Mouse (Mus musculus) B cell, adult 2 months (primary cell): ENCODE measurements around the gene Pcsk6.

Experiments
- DNase-seq, 2 experiments: peaks; one replicate each; pipeline ENCODE4 v3.0.0; 2022

Gene Pcsk6

DNA sequence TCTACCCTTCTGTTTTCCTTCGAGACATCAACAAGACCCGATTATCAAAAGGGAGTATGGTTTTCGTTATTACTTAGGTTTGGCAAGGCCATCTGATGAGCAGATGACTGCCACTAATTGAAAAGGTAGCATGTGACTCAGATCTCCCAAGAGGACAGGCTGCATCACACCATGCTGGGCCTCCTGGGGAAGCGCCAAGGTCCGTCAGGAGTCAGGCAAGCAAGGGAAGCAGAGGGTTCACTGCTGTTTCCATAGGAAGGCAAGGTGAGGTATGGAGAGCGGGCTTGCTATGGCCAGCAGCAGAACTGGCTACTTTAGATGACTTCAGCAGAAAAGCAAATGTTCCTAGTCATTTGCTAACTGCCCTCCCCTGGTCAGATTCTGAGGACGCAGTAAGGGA, 84.9 kb downstream of the Pcsk6 start:
- no peak for DNase-seq

DNA sequence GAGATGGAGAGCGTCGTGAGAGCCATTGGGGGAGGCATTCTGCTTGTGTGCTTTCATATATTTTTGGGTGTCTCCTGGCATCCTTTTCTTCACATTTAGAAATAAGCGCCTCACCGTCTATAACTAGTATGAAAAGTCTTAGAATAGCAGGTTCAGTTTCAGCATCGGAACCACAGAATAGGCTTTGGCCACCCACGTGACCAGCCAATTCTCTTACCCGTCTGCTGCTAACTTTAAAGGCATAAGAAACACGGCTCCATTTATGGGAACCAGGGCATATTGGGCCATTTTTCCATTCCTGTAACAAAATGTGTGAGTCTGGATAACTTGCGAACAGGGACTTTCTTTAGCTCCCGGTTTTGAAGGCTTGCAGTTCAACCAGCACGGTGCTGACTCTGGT, 87.4 kb downstream of the Pcsk6 start:
- no peak for DNase-seq

GRCm38 (mm10) chr7:65954583-65954982, 93.0 kb downstream of the Pcsk6 start:
- no peak for DNase-seq

DNA sequence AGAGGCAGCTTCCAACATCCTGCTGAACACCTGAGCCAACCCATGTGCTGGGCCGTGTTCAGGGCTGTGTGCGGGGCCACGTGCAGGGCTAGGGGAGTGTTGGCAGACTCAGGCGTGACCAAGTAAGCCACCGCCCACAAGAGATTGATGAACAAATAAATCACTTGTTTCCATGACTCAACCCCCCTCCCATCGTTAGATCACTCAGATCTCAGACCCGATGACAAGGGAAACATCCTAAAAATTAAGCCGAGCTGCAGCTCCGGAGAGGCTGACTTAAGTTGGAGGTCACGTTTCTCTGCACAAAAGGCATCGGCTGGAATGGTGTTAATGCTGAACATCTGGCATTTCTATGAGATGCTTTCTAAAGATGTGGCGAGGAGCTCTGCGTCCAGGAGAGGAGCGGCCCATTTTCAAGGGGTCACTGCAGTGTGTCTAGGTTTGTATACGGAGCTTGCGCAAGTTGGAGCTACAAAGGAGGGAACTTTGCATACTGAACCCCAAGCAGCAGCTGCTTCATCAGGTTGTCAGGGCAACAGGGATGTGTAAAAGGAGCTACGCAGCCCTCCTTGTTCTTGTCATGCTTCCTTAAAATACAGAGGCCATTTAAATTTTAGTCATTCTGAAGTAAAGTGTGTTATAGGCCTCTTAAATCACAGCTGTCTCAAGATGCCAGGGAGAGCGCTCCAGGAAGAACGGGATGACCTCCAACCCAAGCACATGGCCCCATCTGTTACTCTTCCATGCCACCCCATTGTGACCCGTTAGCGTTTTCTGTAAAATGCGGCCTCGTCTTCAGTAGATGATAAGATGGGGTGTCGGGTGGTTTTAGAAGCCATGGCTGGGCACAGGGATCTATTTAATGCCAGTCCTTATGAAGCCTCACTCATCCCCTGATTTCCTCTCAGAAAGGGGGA, 94.0 kb downstream of the Pcsk6 start:
- DNase-seq: no peak

DNA sequence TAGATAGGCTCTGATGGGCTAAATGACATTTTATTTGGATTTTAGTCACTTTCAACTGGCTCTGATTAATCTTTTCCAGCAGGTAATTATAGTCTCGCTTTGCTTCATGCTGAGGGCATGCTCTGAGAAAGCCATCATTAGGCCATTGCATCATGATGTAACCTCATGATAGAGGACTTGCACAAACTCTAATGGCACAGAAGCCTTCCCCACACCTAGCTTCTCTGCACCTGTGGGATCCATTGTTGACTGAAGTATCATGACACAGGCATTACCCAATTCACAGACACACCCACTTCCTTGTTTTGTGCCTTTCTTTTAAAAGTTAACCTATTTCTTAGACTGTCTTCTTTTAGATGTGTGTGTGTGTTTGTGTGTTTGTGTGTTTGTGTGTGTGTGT, 95.7 kb downstream of the Pcsk6 start:
- no peak for DNase-seq

GRCm38 (mm10) chr7:65958105-65958504, 96.6 kb downstream of the Pcsk6 start:
- DNase-seq: no peak

GRCm38 (mm10) chr7:65959221-65959924, 97.8 kb downstream of the Pcsk6 start:
- DNase-seq: no peak

DNA sequence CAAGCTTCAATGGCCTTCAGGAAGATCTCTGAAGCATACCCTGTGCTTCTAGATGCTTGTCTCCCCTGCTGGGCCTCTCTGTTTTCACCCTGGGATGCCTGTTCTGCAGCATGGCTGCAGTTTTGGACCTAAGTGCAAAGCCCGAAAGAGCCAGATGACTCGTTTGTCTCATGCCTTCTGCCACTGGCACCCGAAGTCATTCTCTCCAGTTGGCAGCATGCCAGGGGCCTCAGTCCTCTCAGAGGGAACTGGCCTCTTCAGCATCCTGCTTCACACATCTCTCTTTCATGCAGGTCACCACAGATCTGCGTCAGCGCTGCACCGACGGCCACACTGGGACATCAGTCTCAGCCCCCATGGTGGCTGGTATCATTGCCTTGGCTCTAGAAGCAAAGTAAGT, 101.1 kb downstream of the Pcsk6 start:
- no peak for DNase-seq

- DNase-seq: no peak
Observed at GRCm38 (mm10) chr7:65964398-65964797, 102.9 kb downstream of the Pcsk6 start.

GRCm38 (mm10) chr7:65971301-65971700, 109.8 kb downstream of the Pcsk6 start:
- DNase-seq: no peak

GRCm38 (mm10) chr7:65977286-65977685, 115.8 kb downstream of the Pcsk6 start:
- no peak for DNase-seq

- no peak for DNase-seq
Observed at GRCm38 (mm10) chr7:65977977-65978376, 116.4 kb downstream of the Pcsk6 start.

GRCm38 (mm10) chr7:65978996-65979823, 117.7 kb downstream of the Pcsk6 start:
- DNase-seq: no peak

- no peak for DNase-seq
Observed at GRCm38 (mm10) chr7:65980000-65980399, 118.5 kb downstream of the Pcsk6 start.

GRCm38 (mm10) chr7:65982057-65982456, 120.5 kb downstream of the Pcsk6 start:
- DNase-seq: no peak

DNA sequence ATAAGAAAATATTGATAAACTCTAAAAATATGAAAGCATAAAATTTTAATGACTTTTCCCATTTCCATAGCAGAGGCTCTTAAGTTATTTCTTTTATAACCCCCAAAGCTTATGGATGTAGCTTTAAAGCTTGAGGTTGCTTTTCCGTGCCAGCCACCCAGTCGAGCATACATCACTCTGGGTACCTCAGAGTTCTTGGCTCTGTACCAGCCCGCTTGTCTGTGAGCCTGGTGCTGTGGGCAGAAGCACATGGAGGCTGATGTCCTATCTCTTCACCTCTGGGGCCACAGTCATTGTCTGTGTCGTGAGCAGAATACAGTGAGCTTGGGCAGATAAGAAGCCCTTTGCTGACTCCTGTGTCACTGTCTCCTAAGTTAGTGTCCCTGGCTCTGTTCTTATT, 126.7 kb downstream of the Pcsk6 start:
- DNase-seq: no peak

GRCm38 (mm10) chr7:65988709-65989108, 127.2 kb downstream of the Pcsk6 start:
- no peak for DNase-seq

GRCm38 (mm10) chr7:65992329-65992728, 130.8 kb downstream of the Pcsk6 start:
- no peak for DNase-seq

GRCm38 (mm10) chr7:65993410-65993809, 131.9 kb downstream of the Pcsk6 start:
- no peak for DNase-seq

DNA sequence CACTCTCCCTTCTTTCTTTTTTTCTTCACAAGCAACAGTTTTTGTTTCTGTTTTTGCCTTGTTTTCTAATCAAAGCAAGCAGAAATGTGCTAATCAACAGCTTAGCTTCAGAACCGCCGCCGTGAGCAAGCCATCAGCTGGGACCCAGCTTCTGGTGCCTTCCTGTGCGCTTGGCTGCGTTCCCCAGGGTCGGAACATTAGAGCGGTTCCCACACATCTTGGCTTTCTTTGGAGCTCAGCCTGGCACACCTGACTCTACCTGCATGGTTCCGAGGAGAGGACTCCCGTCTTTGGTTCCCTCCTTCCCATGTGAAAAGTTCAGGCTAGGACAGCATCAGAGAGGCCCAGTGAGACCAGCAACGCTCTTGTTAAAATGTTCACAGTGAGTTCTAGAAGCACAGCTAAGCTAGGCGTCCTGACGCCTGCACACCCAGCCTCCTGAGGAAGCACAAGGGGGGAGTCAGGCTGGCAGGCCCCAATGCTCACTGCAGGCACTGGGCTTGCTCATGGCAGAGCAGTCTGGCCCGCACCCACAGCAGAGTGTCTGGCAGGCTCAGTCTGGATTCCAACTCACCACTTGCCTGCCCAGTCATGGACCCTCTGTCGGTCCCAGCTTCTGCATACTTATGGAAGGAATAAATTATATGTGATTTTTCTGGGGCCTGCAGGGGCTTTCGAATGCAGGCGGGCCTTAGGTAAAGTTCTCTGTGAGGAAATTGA, 139.7 kb downstream of the Pcsk6 start:
- DNase-seq: no peak

DNA sequence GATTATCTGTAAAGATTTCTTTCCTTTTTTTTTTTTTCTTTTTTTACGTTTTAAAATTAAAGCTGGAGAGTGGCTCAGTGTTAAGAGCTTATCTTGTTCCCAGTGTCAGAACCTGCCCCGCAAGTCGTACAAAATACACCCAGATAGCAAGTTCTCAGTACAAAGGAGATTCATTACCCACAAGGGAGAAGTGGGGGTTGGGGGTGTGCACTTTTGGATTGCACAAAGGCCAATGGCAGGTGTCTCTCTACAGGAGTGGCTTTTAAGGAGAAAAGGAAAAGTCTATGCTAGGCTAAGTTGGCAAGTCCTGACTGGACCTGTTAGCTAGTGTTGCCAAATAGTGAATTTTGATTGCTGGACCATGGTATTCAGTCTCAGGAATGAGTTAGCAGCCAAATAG, 140.3 kb downstream of the Pcsk6 start:
- no peak for DNase-seq

DNA sequence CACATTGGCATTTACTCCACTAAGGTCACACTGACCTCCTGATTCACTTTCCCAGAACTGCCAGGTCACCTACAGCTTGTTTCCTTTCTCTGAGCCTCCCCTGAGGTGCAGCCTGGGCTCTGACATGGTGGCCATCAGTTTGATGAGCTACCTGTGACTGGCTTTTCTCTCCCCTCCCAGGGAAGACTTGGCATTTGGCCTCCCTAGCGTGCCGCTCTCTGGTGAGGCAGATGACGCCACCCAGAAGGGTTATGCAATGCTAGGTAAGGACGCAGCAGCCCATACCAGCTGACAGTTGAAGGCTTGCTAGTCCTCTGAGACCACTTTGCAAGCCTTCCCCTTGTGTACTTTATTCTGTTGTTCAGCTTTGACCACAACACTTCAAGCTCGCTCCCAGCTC, 141.9 kb downstream of the Pcsk6 start:
- DNase-seq: no peak
